Mouse (Mus musculus): Measurements from ENCODE around the gene Tsen15. TPM values are rescaled to one million over a fixed set of nuclear protein-coding genes. Genes with fewer than 3 reads are reported as not detected.

Tsen15 gene
- total RNA-seq (2015) (55.4 and 57.3 TPM in 2 replicates), total RNA-seq (2017) (34.7 and 40.1 TPM in 2 replicates)

GRCm38 (mm10) chr1:152386188-152386835, at the start of gene Tsen15:
Tsen15 (minus strand) TSS chr1:152386688.
- ATAC-seq (replicated peaks; ENCODE audit: poor library complexity) = peak; percentile 100

DNA sequence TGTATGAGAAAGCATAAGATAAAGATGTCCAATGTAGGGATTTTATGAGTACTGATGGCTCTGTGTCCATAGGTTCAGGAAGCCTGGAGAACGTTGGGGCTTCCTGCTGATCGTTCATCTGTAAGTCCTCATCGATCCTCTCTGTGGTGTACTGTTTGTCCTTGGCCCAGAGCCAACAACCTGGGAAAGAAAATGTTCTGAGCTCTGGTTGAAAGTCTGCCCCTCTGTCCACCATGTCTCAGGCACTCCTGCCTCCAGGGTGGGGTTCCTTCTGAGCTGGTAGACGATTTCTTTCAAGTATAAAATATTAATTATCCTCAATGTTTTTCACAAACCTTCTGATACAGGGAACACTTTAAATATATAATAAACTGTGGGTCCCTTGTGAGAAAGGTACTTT, 47.7 kb upstream of the Tsen15 start:
- no peak for ATAC-seq (replicated peaks; ENCODE audit: poor library complexity)

DNA sequence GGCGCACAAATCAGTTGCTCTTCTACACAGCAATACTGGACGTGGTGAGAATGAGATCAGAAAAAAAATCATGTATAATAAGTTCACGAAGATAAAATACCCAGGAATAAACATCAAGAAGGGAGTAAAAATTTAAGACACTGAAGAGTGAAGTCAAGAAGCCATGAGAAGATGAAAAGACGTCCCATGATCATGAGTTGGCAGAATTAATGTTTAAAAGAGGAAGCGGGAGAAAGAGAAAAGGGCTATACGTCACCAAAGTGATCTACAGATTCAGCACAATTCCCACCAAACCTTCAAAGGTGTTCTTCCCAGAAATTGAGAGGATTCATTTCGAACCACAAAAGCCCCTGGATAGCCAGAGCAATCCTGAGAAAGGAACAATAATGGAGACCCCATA, 43.3 kb upstream of the Tsen15 start:
- ATAC-seq (replicated peaks; ENCODE audit: poor library complexity) = 0 out of 2 replicates have a peak, but pooled peaks have one; percentile 50

DNA sequence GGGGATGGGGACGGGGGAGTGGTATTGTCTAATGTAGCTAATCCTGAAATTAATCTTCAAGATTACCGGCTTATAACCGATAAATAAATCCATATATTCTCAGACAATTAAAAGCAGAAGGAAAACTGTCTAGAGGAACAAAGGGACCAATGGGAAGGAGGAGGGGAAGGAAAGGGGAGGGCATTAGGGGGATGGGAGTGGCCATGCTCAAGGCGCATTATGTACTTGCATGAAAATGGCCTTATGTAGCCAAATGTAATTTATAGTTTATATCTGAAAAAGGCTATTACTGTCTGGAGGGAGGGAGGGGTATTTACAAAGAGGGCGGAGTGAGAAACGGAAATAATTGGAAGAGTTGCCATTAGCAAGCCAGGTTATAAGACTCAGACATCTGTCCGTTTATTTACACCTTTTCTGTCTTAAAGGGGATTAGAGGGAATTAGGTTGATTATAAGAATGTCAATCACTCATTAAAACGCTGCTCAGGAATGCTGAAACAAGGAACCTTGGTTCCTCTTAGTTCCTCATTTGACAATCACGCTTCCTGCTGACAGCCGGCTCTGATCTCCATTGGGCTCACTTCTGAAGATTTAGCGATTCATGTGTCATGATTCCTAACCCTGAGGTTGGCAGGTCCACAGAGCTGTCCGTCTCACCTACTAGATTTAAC, 41.6 kb upstream of the Tsen15 start:
- peak; percentile 58 for ATAC-seq (replicated peaks; ENCODE audit: poor library complexity)

GRCm38 (mm10) chr1:152423052-152423451, 36.6 kb upstream of the Tsen15 start:
- no peak for ATAC-seq (replicated peaks; ENCODE audit: poor library complexity)

DNA sequence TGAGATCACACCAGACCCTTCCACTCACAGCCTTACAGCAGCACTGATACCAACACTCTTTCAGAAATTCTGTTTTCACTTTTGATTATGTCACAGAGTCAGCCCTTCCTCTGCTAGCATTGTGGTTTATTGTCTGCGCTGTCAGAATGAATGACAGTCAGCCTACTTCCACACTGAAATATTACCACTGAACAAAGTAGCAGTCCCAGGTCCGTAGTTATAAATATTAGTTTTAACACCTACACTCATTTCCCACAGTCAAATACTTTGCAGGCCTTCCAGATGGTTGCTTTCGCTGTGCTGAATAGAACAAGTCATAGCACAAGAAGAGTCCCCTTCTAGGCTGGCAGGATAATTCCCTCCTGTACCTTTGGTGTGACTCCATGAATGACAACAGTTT, 35.8 kb upstream of the Tsen15 start:
- ATAC-seq (replicated peaks; ENCODE audit: poor library complexity) = no peak

- no peak for ATAC-seq (replicated peaks; ENCODE audit: poor library complexity)
These were observed 31.1 kb upstream of the Tsen15 start for GRCm38 (mm10) chr1:152417602-152418001.

DNA sequence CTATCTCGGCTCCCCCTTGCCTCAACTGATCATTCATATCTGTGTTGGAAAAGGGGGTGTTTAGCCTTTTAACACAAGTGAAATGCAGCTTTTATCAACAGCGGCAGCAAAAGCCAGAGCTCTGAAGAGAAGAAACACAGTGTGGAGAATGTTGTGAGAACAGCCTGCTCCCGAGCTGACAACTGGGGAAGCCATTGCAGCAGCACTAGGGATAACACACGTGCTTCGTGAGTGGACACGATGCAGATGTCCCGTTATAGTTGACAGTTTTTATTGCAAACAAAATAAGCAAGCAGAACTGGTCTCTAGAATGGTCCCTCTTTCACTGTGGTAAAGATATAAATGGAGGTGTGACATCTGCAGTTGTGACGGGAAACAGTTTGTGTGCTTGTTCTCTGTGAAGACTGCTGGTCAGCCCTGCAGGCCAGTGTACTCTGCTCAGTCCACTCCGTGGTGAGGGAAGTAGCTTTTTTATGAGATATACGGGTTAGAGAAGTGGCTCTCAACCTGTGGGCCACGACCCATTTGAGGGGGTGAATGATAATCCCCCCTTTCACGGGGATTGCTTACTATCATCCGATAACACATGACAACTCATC, 29.9 kb upstream of the Tsen15 start:
- no peak for ATAC-seq (replicated peaks; ENCODE audit: poor library complexity)

GRCm38 (mm10) chr1:152414451-152414850, 28.0 kb upstream of the Tsen15 start:
- ATAC-seq (replicated peaks; ENCODE audit: poor library complexity) = no peak

GRCm38 (mm10) chr1:152413961-152414360, 27.5 kb upstream of the Tsen15 start:
- ATAC-seq (replicated peaks; ENCODE audit: poor library complexity) = no peak

- no peak for ATAC-seq (replicated peaks; ENCODE audit: poor library complexity)
These were observed 26.6 kb upstream of the Tsen15 start for GRCm38 (mm10) chr1:152413116-152413515.

- ATAC-seq (replicated peaks; ENCODE audit: poor library complexity) = no peak
These were observed 24.2 kb upstream of the Tsen15 start for GRCm38 (mm10) chr1:152410657-152411056.

- no peak for ATAC-seq (replicated peaks; ENCODE audit: poor library complexity)
These were observed 22.9 kb upstream of the Tsen15 start for GRCm38 (mm10) chr1:152409356-152409755.

- ATAC-seq (replicated peaks; ENCODE audit: poor library complexity) = no peak
These were observed 20.8 kb upstream of the Tsen15 start for GRCm38 (mm10) chr1:152407021-152407946.

GRCm38 (mm10) chr1:152400556-152401540, 14.4 kb upstream of the Tsen15 start:
- no peak for ATAC-seq (replicated peaks; ENCODE audit: poor library complexity)

- ATAC-seq (replicated peaks; ENCODE audit: poor library complexity) = peak; percentile 46
These were observed 13.5 kb upstream of the Tsen15 start, which contains the start of gene Colgalt2 for GRCm38 (mm10) chr1:152399790-152400555. Colgalt2 (plus strand) TSS chr1:152399830.

GRCm38 (mm10) chr1:152398708-152399107, 12.2 kb upstream of the Tsen15 start:
- no peak for ATAC-seq (replicated peaks; ENCODE audit: poor library complexity)

GRCm38 (mm10) chr1:152394956-152395515, 8.5 kb upstream of the Tsen15 start:
- ATAC-seq (replicated peaks; ENCODE audit: poor library complexity) = no peak

DNA sequence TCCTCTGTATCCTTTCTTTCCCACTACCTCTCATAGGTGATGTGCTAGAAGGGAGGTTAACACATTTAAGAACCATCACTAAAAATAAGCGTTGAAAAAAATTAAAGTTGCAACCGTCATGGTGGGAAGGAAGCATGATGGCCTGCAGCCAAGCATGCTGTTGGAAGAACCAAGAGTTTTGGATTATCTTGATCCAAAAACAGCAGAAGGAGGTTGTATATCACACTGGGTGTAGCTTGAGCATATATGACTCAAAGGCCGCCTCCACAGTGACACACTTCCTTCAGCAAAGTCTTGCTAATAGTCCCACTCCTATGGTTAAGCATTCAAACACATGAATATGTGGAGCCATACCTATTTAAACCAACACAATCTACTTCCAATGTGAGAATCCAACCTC, 7.6 kb upstream of the Tsen15 start:
- ATAC-seq (replicated peaks; ENCODE audit: poor library complexity) = no peak

Measured in megakaryocyte progenitor cell, adult 5-6 weeks (primary cell).